Mouse (Mus musculus): Measurements from ENCODE around the gene Chmp4b. TPM values are rescaled to one million over a fixed set of nuclear protein-coding genes. Genes with fewer than 3 reads are reported as not detected.

The Chmp4b gene
- polyA plus RNA-seq (2015; fragmentation: Nextera tagmentation; extraction: Ambion mirVana): 22.4 and 24.9 TPM in 2 replicates

GRCm38 (mm10) chr2:154651363-154651762, at the start of gene Chmp4b:
Gene Chmp4b, plus strand, starts transcription at chr2:154651705.
- 62% methylated on average over 8 of the region's 8 CpGs for WGBS
- H3K4me2 ChIP-seq: no peak within 1 kb of the TSS

DNA sequence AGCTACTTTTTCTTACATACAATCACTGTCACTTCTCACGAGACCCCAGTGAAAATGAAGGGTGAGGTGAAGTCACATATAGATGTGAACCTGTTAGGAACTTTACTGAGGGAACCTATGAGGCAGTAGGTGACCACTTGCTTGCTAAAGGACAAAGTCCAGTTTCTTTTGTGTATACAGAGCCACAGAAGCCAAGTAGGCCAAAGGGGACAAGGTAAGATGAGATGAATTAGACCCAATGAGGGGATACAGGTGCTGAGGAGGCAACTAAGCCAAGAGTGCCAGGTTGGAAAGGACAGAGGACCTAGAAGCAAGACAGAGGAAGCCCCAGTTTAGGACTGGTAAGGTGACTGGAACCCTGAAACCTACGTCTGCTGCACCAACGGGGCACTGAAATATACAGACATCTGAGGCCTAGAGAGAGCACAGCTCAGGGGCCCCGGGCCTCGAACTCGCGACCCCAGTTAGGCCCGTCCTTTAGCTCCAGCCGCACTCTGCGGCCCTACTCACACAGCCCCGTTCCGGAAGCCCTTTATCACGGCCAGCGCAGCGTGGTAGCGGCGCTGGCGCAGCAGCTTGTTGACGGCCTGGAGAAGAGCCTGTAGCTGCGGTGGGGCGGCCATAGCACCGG, 48.4 kb upstream of the Chmp4b start:
- Histone ChIP-seq H3K4me1 (peaks cover 9% of the 10 kb centered on the region), H3K9me3 (replicated peaks) (no peaks in the 10 kb centered on the region), H3K9ac (peak overlapping the region; percentile 75), H3K4me3 (peak overlapping the region; percentile 67), H3K27ac (no peak overlapping the region), H3K36me3 (ENCODE audit: poor library complexity, severe bottlenecking) (no peaks in the 10 kb centered on the region), H3K27me3 (peaks cover 12% of the 10 kb centered on the region), H3K4me2 (peak overlapping the region; percentile 72)
- ATAC-seq: no peak; the same call in 1 of the 2 replicates
- WGBS: 19% methylated on average over 22 of the region's 22 CpGs

More at GRCm38 (mm10) chr2:154651363-154651762, at the start of gene Chmp4b:
- peaks cover 5% of the 10 kb centered on the region for H3K36me3 ChIP-seq (ENCODE audit: poor library complexity, severe bottlenecking)
- H3K9me3 ChIP-seq (replicated peaks): no peaks in the 10 kb centered on the region
- H3K27ac ChIP-seq: no peak within 1 kb of the TSS
- 0 out of 2 replicates have a peak, but pooled peaks cover 2% of the 10 kb centered on the region for H3K4me1 ChIP-seq
- ATAC-seq: no peak
- H3K27me3 ChIP-seq: no peaks in the 10 kb centered on the region
- H3K9ac ChIP-seq: no peak within 1 kb of the TSS
- H3K4me3 ChIP-seq: no peak within 1 kb of the TSS

DNA sequence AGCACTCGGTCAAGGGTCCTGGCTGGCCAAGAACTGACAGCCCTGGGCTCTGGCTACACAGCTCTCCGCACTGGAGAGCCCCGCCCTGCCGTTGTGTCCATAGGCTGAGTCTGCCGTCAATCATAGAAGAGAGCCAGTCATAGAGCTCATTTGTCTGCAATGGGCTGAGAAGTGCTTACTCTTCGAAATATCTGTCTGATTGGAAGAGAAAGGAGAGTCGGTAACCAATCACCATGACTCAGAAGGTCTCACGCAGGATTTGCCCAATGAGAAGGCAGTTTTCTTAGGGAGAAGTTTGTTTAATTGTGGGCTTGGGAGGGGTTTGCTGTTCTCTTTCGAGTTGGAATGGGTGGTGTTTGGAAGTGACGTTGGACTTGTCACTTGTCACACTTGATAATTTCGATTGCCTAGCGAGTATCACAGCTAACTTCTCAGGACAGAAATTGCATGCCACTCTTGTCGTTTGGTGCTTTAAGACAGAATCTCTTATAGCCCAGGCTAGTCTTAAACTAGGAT, 47.8 kb upstream of the Chmp4b start, which contains the start of gene Pxmp4:
Pxmp4 (minus strand) TSS at position 71 of the 516 bp plus-strand sequence.
- Histone ChIP-seq H3K9me3 (replicated peaks) (no peaks in the 10 kb centered on the region), H3K36me3 (ENCODE audit: poor library complexity, severe bottlenecking) (no peaks in the 10 kb centered on the region), H3K9ac (peak within 1 kb of the TSS; percentile 75), H3K4me2 (peak within 1 kb of the TSS; percentile 72), H3K4me3 (peak within 1 kb of the TSS; percentile 67), H3K27me3 (peaks cover 18% of the 10 kb centered on the region), H3K4me1 (peaks cover 9% of the 10 kb centered on the region), H3K27ac (no peak within 1 kb of the TSS)
- WGBS: under 1% methylated on average over 13 of the region's 13 CpGs
- ATAC-seq: peak; percentile 100

DNA sequence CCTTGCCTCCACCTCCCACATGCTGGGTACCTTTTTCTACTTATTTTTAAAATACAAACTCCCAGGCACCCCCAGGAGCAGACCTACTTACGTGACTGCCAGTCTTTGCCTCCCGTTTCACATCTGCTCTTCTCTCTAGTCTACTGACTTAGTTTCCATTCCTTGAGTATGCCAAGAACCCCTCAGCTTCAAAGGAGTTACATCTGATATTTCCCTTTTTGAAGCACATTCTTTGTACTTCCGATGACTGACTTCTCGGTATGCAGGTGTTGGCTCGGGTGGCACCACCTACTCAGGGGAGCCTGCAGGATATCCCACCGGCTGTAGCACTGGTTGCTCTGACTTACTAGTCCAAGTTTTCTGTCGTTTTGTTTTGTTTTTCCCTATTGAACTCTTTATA, 47.3 kb upstream of the Chmp4b start:
- no peak overlapping the region for H3K27ac ChIP-seq

DNA sequence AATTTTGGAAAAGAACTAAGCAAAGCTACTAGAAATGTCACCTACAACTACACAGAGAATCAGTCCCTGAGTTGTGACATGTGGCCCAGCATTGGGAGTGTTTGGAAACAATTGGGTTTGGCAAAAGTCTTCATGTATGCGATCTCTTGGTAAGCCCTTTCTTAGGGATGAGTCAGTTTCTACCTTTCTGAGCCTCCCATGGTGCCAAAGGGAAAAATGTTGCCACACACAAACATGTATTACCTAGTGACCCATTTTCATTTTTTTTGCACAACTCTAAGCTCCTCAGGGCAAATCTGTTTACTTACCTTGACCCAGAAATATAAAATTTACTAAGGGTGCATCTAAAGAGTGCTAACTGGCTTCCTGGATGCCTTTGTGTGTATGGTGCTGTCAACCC, 44.5 kb upstream of the Chmp4b start:
- no peak overlapping the region for H3K27ac ChIP-seq
- no peak overlapping the region for H3K4me2 ChIP-seq
- H3K9ac ChIP-seq: no peak overlapping the region
- ATAC-seq: no peak
- no peaks in the 10 kb centered on the region for H3K9me3 ChIP-seq (replicated peaks)
- no peak overlapping the region for H3K4me3 ChIP-seq
- H3K36me3 ChIP-seq (ENCODE audit: poor library complexity, severe bottlenecking): no peaks in the 10 kb centered on the region
- peaks cover 23% of the 10 kb centered on the region for H3K27me3 ChIP-seq
- H3K4me1 ChIP-seq: peaks cover 9% of the 10 kb centered on the region
- 83% methylated on average over 1 of the region's 1 CpGs for WGBS

More for the DNA sequence above, 47.3 kb upstream of the Chmp4b start:
- no peaks in the 10 kb centered on the region for H3K36me3 ChIP-seq (ENCODE audit: poor library complexity, severe bottlenecking)
- no peak for ATAC-seq
- H3K4me2 ChIP-seq: peak overlapping the region; percentile 72
- H3K4me3 ChIP-seq: peak overlapping the region; percentile 67
- H3K9ac ChIP-seq: no peak overlapping the region
- peaks cover 9% of the 10 kb centered on the region for H3K4me1 ChIP-seq
- WGBS: 41% methylated on average over 7 of the region's 7 CpGs
- H3K9me3 ChIP-seq (replicated peaks): no peaks in the 10 kb centered on the region
- peaks cover 23% of the 10 kb centered on the region for H3K27me3 ChIP-seq

GRCm38 (mm10) chr2:154609050-154609767, 42.3 kb upstream of the Chmp4b start:
- Histone ChIP-seq H3K27me3 (peaks cover 23% of the 10 kb centered on the region), H3K27ac (no peak overlapping the region), H3K4me1 (peaks cover 12% of the 10 kb centered on the region), H3K9me3 (replicated peaks) (no peaks in the 10 kb centered on the region), H3K4me2 (no peak overlapping the region), H3K9ac (no peak overlapping the region), H3K36me3 (ENCODE audit: poor library complexity, severe bottlenecking) (no peaks in the 10 kb centered on the region), H3K4me3 (no peak overlapping the region)
- 78% methylated on average over 10 of the region's 10 CpGs for WGBS
- no peak for ATAC-seq

- WGBS: under 1% methylated on average over 66 of the region's 98 CpGs
- Histone ChIP-seq H3K9ac (peak within 1 kb of the TSS; percentile 88), H3K4me2 (peak within 1 kb of the TSS; percentile 69), H3K9me3 (replicated peaks) (no peaks in the 10 kb centered on the region), H3K4me1 (peaks cover 23% of the 10 kb centered on the region), H3K27ac (peak within 1 kb of the TSS; percentile 98), H3K36me3 (ENCODE audit: poor library complexity, severe bottlenecking) (no peaks in the 10 kb centered on the region; the same call in 1 of the 2 replicates), H3K4me3 (peak within 1 kb of the TSS; percentile 56), H3K27me3 (peaks cover 8% of the 10 kb centered on the region; the same call in 1 of the 2 replicates)
- ATAC-seq: peak; percentile 95
These were observed 38.1 kb upstream of the Chmp4b start, which contains the start of the genes Zfp341 and 4930519P11Rik for GRCm38 (mm10) chr2:154613118-154614115. Gene Zfp341, plus strand, starts transcription at chr2:154613297. Gene 4930519P11Rik, minus strand, starts transcription at chr2:154613437.

GRCm38 (mm10) chr2:154614841-154615576, 36.5 kb upstream of the Chmp4b start:
- Histone ChIP-seq H3K4me3 (no peak overlapping the region), H3K27ac (0 out of 2 replicates have a peak overlapping the region, but pooled peaks have one; percentile 11), H3K27me3 (no peaks in the 10 kb centered on the region), H3K9ac (no peak overlapping the region), H3K9me3 (replicated peaks) (no peaks in the 10 kb centered on the region), H3K36me3 (ENCODE audit: poor library complexity, severe bottlenecking) (no peaks in the 10 kb centered on the region; the same call in 1 of the 2 replicates), H3K4me1 (peaks cover 23% of the 10 kb centered on the region), H3K4me2 (peak overlapping the region; percentile 69)
- WGBS: 68% methylated on average over 19 of the region's 19 CpGs
- ATAC-seq: no peak

GRCm38 (mm10) chr2:154615674-154616073, 35.8 kb upstream of the Chmp4b start:
- Histone ChIP-seq H3K4me3 (no peak overlapping the region), H3K27me3 (no peaks in the 10 kb centered on the region), H3K4me2 (no peak overlapping the region), H3K9ac (no peak overlapping the region), H3K27ac (no peak overlapping the region), H3K9me3 (replicated peaks) (no peaks in the 10 kb centered on the region), H3K4me1 (peaks cover 23% of the 10 kb centered on the region), H3K36me3 (ENCODE audit: poor library complexity, severe bottlenecking) (no peaks in the 10 kb centered on the region; the same call in 1 of the 2 replicates)
- ATAC-seq: no peak
- WGBS: 98% methylated on average over 5 of the region's 5 CpGs

DNA sequence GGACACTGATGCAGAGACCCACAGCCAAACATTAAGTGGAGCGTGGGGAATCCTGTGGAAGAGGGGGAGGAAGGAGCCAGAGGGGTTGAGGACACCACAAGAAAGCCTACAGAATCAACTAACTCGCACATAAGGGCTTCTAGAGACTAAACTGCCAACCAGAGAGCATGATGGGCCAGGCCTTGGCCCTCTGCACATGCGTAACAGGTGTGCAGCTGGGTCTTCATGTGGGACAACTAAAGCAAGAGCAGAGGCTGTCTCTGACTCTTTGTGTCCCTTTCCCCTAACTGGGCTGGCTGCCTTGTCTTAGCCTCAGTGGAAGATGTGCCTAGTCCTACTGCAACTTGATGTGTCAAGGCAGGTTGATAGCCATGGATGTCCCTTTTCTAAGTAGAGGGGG, 34.4 kb upstream of the Chmp4b start:
- no peak overlapping the region for H3K27ac ChIP-seq
- H3K27me3 ChIP-seq: no peaks in the 10 kb centered on the region
- no peak overlapping the region for H3K4me3 ChIP-seq
- H3K36me3 ChIP-seq (ENCODE audit: poor library complexity, severe bottlenecking): peaks cover 9% of the 10 kb centered on the region; the same call in 1 of the 2 replicates
- 92% methylated on average over 3 of the region's 3 CpGs for WGBS
- no peak overlapping the region for H3K4me2 ChIP-seq
- H3K9ac ChIP-seq: no peak overlapping the region
- peaks cover 23% of the 10 kb centered on the region for H3K4me1 ChIP-seq
- no peaks in the 10 kb centered on the region for H3K9me3 ChIP-seq (replicated peaks)
- ATAC-seq: no peak

- H3K4me1 ChIP-seq: no peaks in the 10 kb centered on the region
- H3K9ac ChIP-seq: no peak overlapping the region
- no peak for ATAC-seq
- 83% methylated on average over 5 of the region's 5 CpGs for WGBS
- H3K27ac ChIP-seq: no peak overlapping the region
- H3K27me3 ChIP-seq: no peaks in the 10 kb centered on the region
- H3K4me3 ChIP-seq: no peak overlapping the region
- no peaks in the 10 kb centered on the region for H3K9me3 ChIP-seq (replicated peaks)
- peaks cover 49% of the 10 kb centered on the region for H3K36me3 ChIP-seq (ENCODE audit: poor library complexity, severe bottlenecking)
- no peak overlapping the region for H3K4me2 ChIP-seq
These were observed 29.8 kb upstream of the Chmp4b start for GRCm38 (mm10) chr2:154621684-154622083.
